Mouse (Mus musculus) bone marrow, adult 2 months (tissue): Measurements from ENCODE around the gene Gm21973.

ENCODE experiments used
- CTCF ChIP-seq: fragments of 200-500 bp; IDR thresholded peaks from 2 replicates; pipeline ENCODE4 v1.5.1; 2011; ENCODE audit warnings: low read length, control low read depth; ENCODE audit not compliant: control insufficient read depth, insufficient read depth
- POLR2A ChIP-seq: fragments of 200-500 bp; IDR thresholded peaks from 2 replicates; pipeline ENCODE4 v1.6.1; 2011; ENCODE audit warnings: low read depth, mild to moderate bottlenecking, control low read depth, low read length, borderline replicate concordance; ENCODE audit not compliant: control insufficient read depth

DNA sequence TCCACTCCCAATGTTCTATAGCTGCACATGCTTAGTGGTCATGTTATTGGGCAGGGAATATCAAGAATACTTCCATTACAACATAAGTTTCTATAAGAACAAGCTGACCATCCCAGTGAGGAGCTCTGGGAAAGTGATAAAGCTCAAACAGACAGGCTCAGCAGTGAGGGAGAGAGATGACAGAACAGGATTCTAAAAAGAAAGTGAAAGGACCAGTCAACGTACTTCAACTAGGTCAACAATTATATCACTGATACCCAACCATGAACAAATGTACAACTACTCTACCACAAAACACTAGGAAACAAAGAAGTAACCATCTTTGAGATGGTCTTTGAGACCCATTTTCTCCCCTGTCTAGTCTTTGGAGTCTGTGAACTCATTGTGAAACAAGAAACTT, 28.6 kb upstream of the Gm21973 start:
- TF ChIP-seq POLR2A (no peak), CTCF (no peak)
